Mouse (Mus musculus) lung, adult 2 months (tissue): ENCODE measurements around the gene Agap1.

Experiments used
- CTCF ChIP-seq: fragments of 200-500 bp; IDR thresholded peaks from 2 replicates; pipeline ENCODE4 v1.5.1; 2011; ENCODE audit warnings: mild to moderate bottlenecking, low read length, control low read depth; ENCODE audit not compliant: insufficient read depth
- POLR2A ChIP-seq: fragments of 200-500 bp; IDR thresholded peaks from 2 replicates; pipeline ENCODE4 v1.6.1; 2011; ENCODE audit warnings: low read depth, mild to moderate bottlenecking, control low read depth, low read length, borderline replicate concordance; ENCODE audit errors: extremely low read depth

DNA sequence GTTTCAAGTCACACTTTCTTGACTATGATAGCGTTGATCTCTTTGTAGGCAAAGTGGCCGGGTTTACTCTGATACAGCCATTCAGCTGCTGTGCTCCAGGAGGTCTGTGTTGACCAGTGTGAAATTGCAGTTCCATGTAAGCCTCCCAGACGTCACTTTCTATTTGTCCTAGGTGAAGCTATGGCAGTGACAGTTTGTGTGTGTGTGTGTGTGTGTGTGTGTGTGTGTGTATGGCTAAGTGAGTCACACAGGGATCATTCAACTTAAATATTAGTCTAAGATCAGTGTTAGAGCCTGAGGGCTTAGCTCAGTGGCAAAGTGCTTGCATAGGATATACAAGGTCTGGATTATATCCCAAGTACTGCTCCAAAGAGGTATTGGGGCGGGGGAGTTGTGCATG lies 138.6 kb downstream of the Agap1 start:
- TF ChIP-seq CTCF: no peak
- no peak for TF ChIP-seq POLR2A
